Mouse (Mus musculus) retina, embryonic 14.5 days (tissue): ENCODE measurements around the gene Col8a2.

Source experiments
- DNase-seq: peaks from one replicate; pipeline ENCODE4 v3.0.0-alpha.2; 2015; ENCODE audit warnings: low spot score

Col8a2 gene

DNA sequence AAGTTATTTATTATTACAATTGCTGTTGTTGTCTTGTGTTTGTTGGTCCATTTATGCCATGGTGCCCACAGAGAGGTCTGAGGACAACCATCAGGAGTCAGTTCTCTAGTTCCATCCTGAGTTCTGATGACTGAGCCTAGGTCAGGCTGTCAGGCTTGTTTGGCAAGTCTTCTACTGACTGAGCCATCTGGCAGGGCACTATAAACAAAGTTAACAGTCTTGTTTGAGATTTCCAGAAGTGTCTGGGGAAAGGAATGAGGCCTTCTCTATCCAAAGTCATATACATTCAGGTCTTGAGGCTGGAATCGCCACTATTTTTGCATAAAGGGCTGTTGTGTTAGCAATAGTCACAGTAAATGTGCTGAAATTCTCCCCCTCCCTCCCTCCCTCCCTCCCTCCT lies 45.2 kb downstream of the Col8a2 start:
- no peak for DNase-seq

GRCm38 (mm10) chr4:126332358-126332757 lies 45.8 kb downstream of the Col8a2 start:
- DNase-seq, result no peak

- no peak for DNase-seq
Measured at GRCm38 (mm10) chr4:126339461-126339860, 52.9 kb downstream of the Col8a2 start.

- DNase-seq, result no peak
Measured at GRCm38 (mm10) chr4:126343451-126343850, 56.9 kb downstream of the Col8a2 start.

GRCm38 (mm10) chr4:126360069-126360468 lies 73.5 kb downstream of the Col8a2 start:
- no peak for DNase-seq
